Mouse (Mus musculus) stomach, embryonic 14.5 days (tissue): ENCODE data around the gene Gm9958. TPM values are rescaled to one million over a fixed set of nuclear protein-coding genes. Genes with fewer than 3 reads are reported as not detected.

Experiments
- ATAC-seq: fragments of 200-750 bp; cut with Nextera tagmentation; 2 replicates; pipeline ENCODE4 v1.8.0; 2017; ENCODE audit warnings: low read depth, moderate TSS enrichment; ENCODE audit not compliant: insufficient number of reproducible peaks, insufficient read depth, low FRiP score
- H3K27ac ChIP-seq: fragments of 300-500 bp; sonication (generic); 2 replicates; pipeline ENCODE4 v1.5.1; 2014; ENCODE audit warnings: mild to moderate bottlenecking, low read length, moderate library complexity, mixed read lengths
- H3K27me3 ChIP-seq: fragments of 300-500 bp; sonication (generic); 2 replicates; pipeline ENCODE4 v1.6.1; 2014; ENCODE audit warnings: low read length, control low read depth, mixed read lengths; ENCODE audit not compliant: control insufficient read depth, insufficient read depth
- H3K36me3 ChIP-seq: fragments of 300-500 bp; sonication (generic); 2 replicates; pipeline ENCODE4 v1.6.1; 2014; ENCODE audit warnings: mild to moderate bottlenecking, control low read depth, low read length, moderate library complexity, mixed read lengths; ENCODE audit not compliant: control insufficient read depth, insufficient read depth
- H3K4me1 ChIP-seq: fragments of 300-500 bp; sonication (generic); 2 replicates; pipeline ENCODE4 v1.6.1; 2014; ENCODE audit warnings: low read length, control low read depth, mixed read lengths; ENCODE audit not compliant: control insufficient read depth, insufficient read depth
- H3K4me2 ChIP-seq: fragments of 300-500 bp; sonication (generic); replicated peaks from 2 replicates; pipeline ENCODE4 v1.6.1; 2014; ENCODE audit warnings: low read depth, low read length, control low read depth
- H3K4me3 ChIP-seq: fragments of 300-500 bp; sonication (generic); 2 replicates; pipeline ENCODE4 v1.5.1; 2014; ENCODE audit warnings: low read depth, low read length, control low read depth
- H3K9ac ChIP-seq: fragments of 300-500 bp; sonication (generic); replicated peaks from 2 replicates; pipeline ENCODE4 v1.6.1; 2014; ENCODE audit warnings: low read depth, mild to moderate bottlenecking, control low read depth, low read length, moderate library complexity, mixed read lengths
- H3K9me3 ChIP-seq: fragments of 300-500 bp; sonication (generic); 2 replicates; pipeline ENCODE4 v1.6.1; 2016; ENCODE audit warnings: low read depth, low read length, control low read depth; ENCODE audit not compliant: control insufficient read depth
- WGBS: fragments of 180-500 bp; shearing (Covaris S2); extraction: QIAGEN DNeasy Blood & Tissue Kit; methylation state at CpG from one replicate; pipeline ENCODE4 v1.1.7; 2014; 5-methylcytosine and 5-hydroxymethylcytosine counted together
- polyA plus RNA-seq: library from polyadenylated mRNA; unstranded; fragments of >200 nt; fragmentation: Nextera tagmentation; extraction: Ambion mirVana; gene quantifications from 2 replicates; pipeline ENCODE4 v1.2.1, GENCODE M21; 2014

Gene Gm9958
- polyA plus RNA-seq, 1 experiment from 2014 or later: 5.9 TPM

- no peak for ATAC-seq
- Histone ChIP-seq H3K9ac (no peak overlapping the region), H3K27me3 (no peaks in the 10 kb centered on the region), H3K9me3 (no peaks in the 10 kb centered on the region), H3K27ac (no peak overlapping the region), H3K4me3 (no peak overlapping the region), H3K4me1 (no peaks in the 10 kb centered on the region), H3K4me2 (no peak overlapping the region), H3K36me3 (no peaks in the 10 kb centered on the region)
- WGBS: 91% methylated on average over 4 of the region's 4 CpGs
Measured at GRCm38 (mm10) chr5:90353552-90354317, 13.3 kb upstream of the Gm9958 start.

GRCm38 (mm10) chr5:90355824-90356223 lies 11.2 kb upstream of the Gm9958 start:
- H3K4me2 ChIP-seq: no peak overlapping the region
- H3K27me3 ChIP-seq: no peaks in the 10 kb centered on the region
- no peak for ATAC-seq
- H3K9ac ChIP-seq: no peak overlapping the region
- H3K9me3 ChIP-seq: no peaks in the 10 kb centered on the region
- WGBS: 87% methylated on average over 3 of the region's 3 CpGs
- H3K27ac ChIP-seq: no peak overlapping the region
- no peaks in the 10 kb centered on the region for H3K4me1 ChIP-seq
- peaks cover 3% of the 10 kb centered on the region; the same call in 1 of the 2 replicates for H3K36me3 ChIP-seq
- H3K4me3 ChIP-seq: no peak overlapping the region

DNA sequence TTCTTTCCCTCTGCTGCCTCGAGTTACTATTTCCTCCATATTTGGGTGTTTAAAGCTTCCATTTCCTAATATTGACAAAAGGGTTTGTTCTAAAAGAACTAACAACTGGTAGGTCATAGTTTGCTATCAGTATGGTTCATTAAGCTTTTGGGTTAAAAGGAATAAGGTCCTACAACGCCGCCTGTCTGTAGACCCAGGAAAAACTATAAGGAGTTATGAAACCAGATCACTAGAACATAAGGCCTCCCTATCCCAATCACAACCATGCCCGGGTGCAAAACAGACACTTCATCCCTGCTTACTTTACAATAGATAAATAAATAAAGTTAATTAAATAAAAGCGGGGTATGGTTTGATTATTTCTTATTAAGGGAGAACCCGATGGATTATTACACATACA lies 2.5 kb upstream of the Gm9958 start:
- peaks cover 3% of the 10 kb centered on the region; the same call in 1 of the 2 replicates for H3K36me3 ChIP-seq
- WGBS: 1% methylated on average over 6 of the region's 6 CpGs
- no peaks in the 10 kb centered on the region for H3K9me3 ChIP-seq
- peak overlapping the region; percentile 87 for H3K9ac ChIP-seq
- ATAC-seq: no peak
- no peaks in the 10 kb centered on the region for H3K27me3 ChIP-seq
- H3K27ac ChIP-seq: peak overlapping the region; percentile 100
- H3K4me3 ChIP-seq: peak overlapping the region; percentile 96
- peak overlapping the region; percentile 66 for H3K4me2 ChIP-seq
- H3K4me1 ChIP-seq: peaks cover 19% of the 10 kb centered on the region

DNA sequence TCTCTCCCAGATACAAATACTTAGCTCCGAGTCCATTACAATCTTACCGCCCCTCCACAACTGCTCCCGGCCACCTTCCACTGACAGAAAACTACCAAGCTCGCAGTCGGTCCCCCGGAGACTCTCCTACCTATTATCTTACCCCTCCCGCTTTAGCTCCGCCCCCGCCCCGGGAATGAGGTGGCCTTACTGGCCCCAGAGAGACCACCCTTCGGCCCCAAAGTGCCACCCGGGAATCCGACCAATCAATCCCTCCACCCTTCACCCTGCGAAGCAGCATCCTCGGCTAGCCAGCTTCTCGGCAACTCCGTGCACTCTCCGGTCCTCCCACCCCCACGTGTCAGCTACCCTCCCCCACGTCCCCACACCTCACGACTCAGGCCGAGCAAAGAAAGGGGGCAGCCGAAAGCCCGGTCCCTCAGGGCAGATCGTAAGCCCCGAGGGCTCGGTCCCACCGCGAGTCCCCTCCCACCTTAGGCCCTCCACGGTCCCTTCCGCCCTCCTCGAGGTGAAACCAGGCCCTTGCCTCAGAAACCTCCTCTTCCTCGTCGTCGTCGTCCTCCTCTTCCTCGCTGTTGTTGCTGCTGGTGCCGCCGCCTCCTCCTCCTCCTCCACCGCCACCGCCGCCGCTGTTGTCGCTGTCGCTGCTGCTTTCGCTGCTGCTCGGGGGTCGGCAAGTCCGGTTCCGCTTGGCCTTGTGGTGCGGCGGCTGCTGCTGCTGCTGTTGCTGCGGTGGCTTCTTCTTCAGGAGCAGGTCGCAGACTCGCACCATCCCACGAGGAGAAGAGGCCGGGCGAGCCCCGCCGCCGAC lies 1.7 kb upstream of the Gm9958 start:
- H3K27ac ChIP-seq: peak overlapping the region; percentile 100
- H3K4me1 ChIP-seq: peaks cover 19% of the 10 kb centered on the region
- ATAC-seq: peak; percentile 24; the same call in 1 of the 2 replicates
- peak overlapping the region; percentile 87 for H3K9ac ChIP-seq
- H3K9me3 ChIP-seq: no peaks in the 10 kb centered on the region
- under 1% methylated on average over 55 of the region's 61 CpGs for WGBS
- no peaks in the 10 kb centered on the region for H3K36me3 ChIP-seq
- no peaks in the 10 kb centered on the region for H3K27me3 ChIP-seq
- H3K4me3 ChIP-seq: peak overlapping the region; percentile 96
- peak overlapping the region; percentile 66 for H3K4me2 ChIP-seq

DNA sequence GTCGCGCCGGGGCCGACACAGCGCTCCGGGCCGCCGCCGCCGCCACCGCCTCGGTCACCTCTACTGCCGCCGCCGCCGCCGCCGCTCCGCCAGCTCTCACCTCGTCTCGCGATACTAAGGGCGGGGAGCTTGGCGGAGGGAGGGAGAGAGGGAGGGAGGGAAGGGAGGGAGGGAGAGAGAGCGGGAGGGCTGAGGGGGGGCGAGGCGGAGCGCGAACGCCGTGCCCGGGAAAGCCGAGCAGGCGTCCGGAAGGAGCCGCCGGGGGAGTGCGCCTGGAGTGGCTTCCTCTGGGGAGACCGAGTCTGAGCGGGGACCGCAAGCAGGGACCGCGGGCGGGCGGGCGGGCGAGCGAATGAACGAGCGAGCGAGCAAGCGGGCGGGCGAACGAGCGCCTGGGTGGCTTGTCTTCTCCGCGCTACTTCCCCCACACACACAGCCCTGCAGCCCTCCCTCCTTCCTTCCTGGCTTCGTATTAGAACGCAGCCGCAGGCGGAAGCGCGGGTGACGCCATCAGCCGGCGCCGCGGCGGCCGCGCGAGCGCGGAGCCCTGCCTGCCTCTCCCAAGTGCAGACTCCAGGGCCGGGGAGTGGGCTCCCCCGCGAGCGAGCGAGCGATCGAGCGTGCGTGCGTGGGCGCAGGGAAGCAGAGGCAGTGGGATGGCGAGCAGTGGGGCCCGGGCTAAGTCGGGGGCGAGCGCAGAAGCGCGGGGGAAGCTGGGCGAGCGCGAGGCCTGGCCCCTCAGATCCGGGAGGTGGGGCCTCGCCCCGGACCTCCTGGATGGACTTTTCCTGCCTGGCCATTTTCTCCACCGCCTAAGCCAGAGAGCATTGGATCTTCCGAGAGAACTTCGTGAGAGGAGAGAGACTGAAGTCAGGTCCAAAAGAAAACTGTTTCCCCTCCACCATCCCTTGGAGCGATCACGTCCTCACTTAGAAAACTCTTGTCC lies 610 bp upstream of the Gm9958 start, which contains the start of gene Ankrd17:
Ankrd17 (minus strand) TSS at position 457 of the 946 bp plus-strand sequence.
- Histone ChIP-seq H3K27ac (peak within 1 kb of the TSS; percentile 100), H3K9me3 (no peaks in the 10 kb centered on the region), H3K36me3 (no peaks in the 10 kb centered on the region), H3K4me1 (peaks cover 19% of the 10 kb centered on the region), H3K4me2 (peak within 1 kb of the TSS; percentile 83), H3K4me3 (peak within 1 kb of the TSS; percentile 96), H3K9ac (peak within 1 kb of the TSS; percentile 87), H3K27me3 (no peaks in the 10 kb centered on the region)
- under 1% methylated on average over 56 of the region's 104 CpGs for WGBS
- peak; percentile 93 for ATAC-seq

GRCm38 (mm10) chr5:90370401-90370800 lies 3.4 kb downstream of the Gm9958 start:
- no peak overlapping the region for H3K9ac ChIP-seq
- H3K9me3 ChIP-seq: no peaks in the 10 kb centered on the region
- no peak overlapping the region for H3K4me3 ChIP-seq
- H3K27me3 ChIP-seq: no peaks in the 10 kb centered on the region
- H3K27ac ChIP-seq: no peak overlapping the region
- H3K36me3 ChIP-seq: no peaks in the 10 kb centered on the region
- WGBS: 91% methylated on average over 5 of the region's 5 CpGs
- peaks cover 6% of the 10 kb centered on the region; the same call in 1 of the 2 replicates for H3K4me1 ChIP-seq
- ATAC-seq: no peak
- no peak overlapping the region for H3K4me2 ChIP-seq

GRCm38 (mm10) chr5:90373708-90374107 lies 6.7 kb downstream of the Gm9958 start:
- H3K4me3 ChIP-seq: no peak overlapping the region
- no peak for ATAC-seq
- H3K9me3 ChIP-seq: no peaks in the 10 kb centered on the region
- H3K9ac ChIP-seq: no peak overlapping the region
- no peaks in the 10 kb centered on the region for H3K36me3 ChIP-seq
- H3K27ac ChIP-seq: no peak overlapping the region
- H3K4me1 ChIP-seq: no peaks in the 10 kb centered on the region
- WGBS: 81% methylated on average over 4 of the region's 4 CpGs
- H3K27me3 ChIP-seq: no peaks in the 10 kb centered on the region
- no peak overlapping the region for H3K4me2 ChIP-seq

- H3K27me3 ChIP-seq: no peaks in the 10 kb centered on the region
- ATAC-seq: no peak
- WGBS: 59% methylated on average over 4 of the region's 4 CpGs
- no peak overlapping the region for H3K4me3 ChIP-seq
- no peaks in the 10 kb centered on the region for H3K4me1 ChIP-seq
- no peak overlapping the region for H3K9ac ChIP-seq
- H3K9me3 ChIP-seq: no peaks in the 10 kb centered on the region
- H3K4me2 ChIP-seq: no peak overlapping the region
- H3K27ac ChIP-seq: no peak overlapping the region
- no peaks in the 10 kb centered on the region for H3K36me3 ChIP-seq
Measured at GRCm38 (mm10) chr5:90381458-90381857, 14.5 kb downstream of the Gm9958 start.
